Mouse (Mus musculus): ENCODE measurements around the gene Sf3a1. TPM values are rescaled to one million over a fixed set of nuclear protein-coding genes. Genes with fewer than 3 reads are reported as not detected.
A peak's percentile ranks its signal among the peaks of the same experiment; 100 is the strongest.
"Not testable (repeated sequence)": the region's sequence is repeated elsewhere in the genome, so short reads cannot be mapped to it uniquely, and the experiment has no call there.

Sf3a1 gene
- polyA plus RNA-seq, 1 experiment from 2014 or later = 70.1 TPM

DNA sequence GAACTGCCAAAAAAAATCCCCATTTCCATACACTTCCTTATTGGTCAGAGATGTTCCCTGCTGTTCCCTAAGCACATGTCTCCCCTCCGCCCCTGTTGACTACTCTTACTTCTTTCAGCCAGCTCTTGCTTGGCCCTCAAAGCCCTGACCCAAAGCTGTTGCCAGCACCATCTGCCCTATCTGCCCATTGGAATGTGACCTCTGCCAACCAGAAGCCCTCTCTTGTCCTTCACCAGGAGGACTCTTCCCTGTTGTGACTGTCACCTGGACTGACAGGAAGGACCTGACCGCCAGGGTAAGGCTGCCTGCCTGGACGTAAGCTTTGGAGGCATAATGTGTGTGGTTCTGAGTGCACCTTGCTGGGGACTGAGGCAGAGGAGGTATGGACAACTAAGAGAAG lies 38.5 kb upstream of the Sf3a1 start:
- Histone ChIP-seq H3K4me3 (no peak overlapping the region), H3K9ac (no peak overlapping the region), H3K27ac (no peak overlapping the region), H3K9me3 (0 out of 2 replicates have a peak, but pooled peaks cover 10% of the 10 kb centered on the region), H3K27me3 (replicated peaks) (peaks cover 9% of the 10 kb centered on the region), H3K4me2 (replicated peaks) (no peak overlapping the region), H3K36me3 (no peaks in the 10 kb centered on the region), H3K4me1 (peaks cover 17% of the 10 kb centered on the region)
- ATAC-seq (ENCODE audit: low FRiP score, low read depth) = no peak
- WGBS = 85% methylated on average over 3 of the region's 3 CpGs

DNA sequence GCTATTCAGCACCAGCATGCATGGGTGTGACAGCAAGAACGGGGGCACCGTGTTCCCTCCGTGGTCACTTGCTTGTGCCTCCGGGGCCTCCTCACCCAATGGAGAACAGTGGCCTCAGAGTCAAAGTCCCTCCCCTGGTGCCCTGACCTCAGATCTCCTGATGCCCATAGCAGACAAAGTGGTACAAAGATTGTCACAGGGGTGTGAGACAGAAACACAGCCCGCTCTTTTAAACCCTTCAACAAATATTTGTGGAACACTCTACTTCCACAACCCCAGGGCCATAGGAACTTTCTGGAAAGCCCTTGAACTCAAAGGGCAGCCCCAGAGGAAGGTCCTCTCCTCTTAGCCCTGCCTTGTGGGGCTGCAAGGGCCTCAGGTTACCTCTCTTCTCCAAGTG lies 37.9 kb upstream of the Sf3a1 start:
- no peak overlapping the region for H3K4me2 ChIP-seq (replicated peaks)
- peaks cover 6% of the 10 kb centered on the region for H3K27me3 ChIP-seq (replicated peaks)
- H3K9me3 ChIP-seq = 0 out of 2 replicates have a peak, but pooled peaks cover 10% of the 10 kb centered on the region
- H3K9ac ChIP-seq = no peak overlapping the region
- WGBS = 83% methylated on average over 5 of the region's 5 CpGs
- H3K27ac ChIP-seq = no peak overlapping the region
- no peaks in the 10 kb centered on the region for H3K36me3 ChIP-seq
- no peak overlapping the region for H3K4me3 ChIP-seq
- no peak for ATAC-seq (ENCODE audit: low FRiP score, low read depth)
- H3K4me1 ChIP-seq = peaks cover 17% of the 10 kb centered on the region

DNA sequence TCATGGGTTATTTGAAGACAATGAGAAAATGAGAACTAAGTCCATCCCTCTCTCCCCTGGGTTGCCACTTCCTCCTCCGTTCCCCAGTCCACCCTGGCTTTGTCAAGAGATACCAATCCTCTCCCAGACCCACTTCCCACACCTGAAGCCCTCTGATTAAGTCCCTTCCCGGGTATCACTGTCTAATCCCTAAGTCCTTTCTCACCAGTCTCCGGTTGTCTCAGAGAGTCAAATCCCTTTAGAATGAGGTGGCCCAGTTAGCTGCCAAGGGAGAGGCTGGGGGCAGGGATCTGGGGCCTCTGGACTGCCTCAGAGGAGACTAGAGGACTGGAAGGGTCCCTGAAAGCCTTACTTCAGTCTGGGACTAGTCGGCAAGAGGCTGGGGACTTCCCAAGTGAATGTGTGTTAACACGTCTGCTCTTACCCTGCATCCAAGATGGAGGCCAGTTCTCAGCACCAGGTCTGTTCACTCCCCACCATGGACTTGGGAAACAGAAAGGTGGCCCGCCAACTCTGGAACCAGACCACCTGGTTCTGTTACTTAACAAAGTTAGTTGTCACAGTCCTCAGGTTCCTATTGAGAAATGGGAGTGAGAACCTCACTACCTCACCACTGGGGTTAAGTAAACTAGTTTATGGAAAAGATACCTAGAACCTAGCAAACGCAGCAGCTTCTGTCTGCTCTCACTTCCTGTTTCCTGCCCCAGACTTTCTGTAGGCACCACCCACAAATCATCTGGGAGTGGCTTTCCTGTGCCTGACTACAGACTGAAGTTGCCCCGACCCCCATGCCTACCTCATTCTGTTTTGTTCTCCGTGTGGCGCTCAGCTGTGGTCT lies 37.2 kb upstream of the Sf3a1 start, which contains the start of gene Sec14l2:
TSS of gene Sec14l2 (minus strand) at position 674 of the 838 bp plus-strand sequence.
- no peak for ATAC-seq (ENCODE audit: low FRiP score, low read depth)
- Histone ChIP-seq H3K4me1 (peaks cover 10% of the 10 kb centered on the region), H3K9ac (no peak within 1 kb of the TSS), H3K27ac (no peak within 1 kb of the TSS), H3K9me3 (0 out of 2 replicates have a peak, but pooled peaks cover 10% of the 10 kb centered on the region), H3K36me3 (no peaks in the 10 kb centered on the region), H3K4me3 (no peak within 1 kb of the TSS), H3K4me2 (replicated peaks) (no peak within 1 kb of the TSS), H3K27me3 (replicated peaks) (no peaks in the 10 kb centered on the region; the same call in 1 of the 2 replicates)
- WGBS = 84% methylated on average over 10 of the region's 10 CpGs

DNA sequence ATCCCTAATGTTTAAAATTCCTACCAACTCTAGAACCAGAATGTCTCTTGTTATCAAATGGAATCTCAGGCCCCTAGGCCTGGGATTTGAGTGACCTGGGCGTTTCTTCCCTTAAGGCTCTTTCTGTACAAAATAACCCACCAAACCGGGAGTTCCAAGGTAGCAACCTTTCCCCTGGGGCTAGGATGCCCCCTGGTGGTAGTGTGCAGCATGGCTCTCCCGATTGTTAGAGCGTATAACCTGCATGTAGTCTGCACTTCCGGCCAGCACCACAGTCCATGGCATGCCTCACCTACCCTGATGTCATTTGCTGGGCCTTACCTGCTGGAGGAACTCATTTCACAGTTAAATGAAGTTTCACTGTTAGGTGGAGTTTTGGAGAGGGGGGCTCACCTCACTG lies 36.2 kb upstream of the Sf3a1 start:
- no peak overlapping the region for H3K4me3 ChIP-seq
- H3K27ac ChIP-seq = no peak overlapping the region
- H3K27me3 ChIP-seq (replicated peaks) = no peaks in the 10 kb centered on the region; the same call in 1 of the 2 replicates
- no peak overlapping the region for H3K9ac ChIP-seq
- 53% methylated on average over 5 of the region's 5 CpGs for WGBS
- ATAC-seq (ENCODE audit: low FRiP score, low read depth) = no peak
- H3K9me3 ChIP-seq = 0 out of 2 replicates have a peak, but pooled peaks cover 10% of the 10 kb centered on the region
- no peak overlapping the region for H3K4me2 ChIP-seq (replicated peaks)
- H3K4me1 ChIP-seq = no peaks in the 10 kb centered on the region
- H3K36me3 ChIP-seq = no peaks in the 10 kb centered on the region

DNA sequence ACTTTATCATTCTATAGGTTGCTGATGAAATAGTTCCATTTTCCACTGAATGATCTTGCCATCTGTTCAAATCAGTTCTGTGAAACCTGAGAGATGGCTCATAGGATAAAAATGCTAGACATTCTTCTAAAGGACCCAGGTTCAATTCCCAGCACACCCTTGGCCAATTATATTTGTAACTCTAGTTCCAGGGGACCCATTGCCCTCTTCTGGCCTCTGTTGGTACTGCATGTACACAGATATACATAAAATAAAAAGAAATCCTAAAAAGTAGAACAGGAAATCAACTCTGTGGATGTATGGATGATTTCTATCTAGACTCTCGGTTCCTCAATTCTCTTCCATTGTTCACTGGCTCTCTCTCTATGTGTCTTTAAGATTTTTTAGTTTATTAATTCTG lies 33.1 kb upstream of the Sf3a1 start:
- Histone ChIP-seq H3K27me3 (replicated peaks) (no peaks in the 10 kb centered on the region), H3K4me3 (no peak overlapping the region), H3K4me1 (no peaks in the 10 kb centered on the region), H3K27ac (no peak overlapping the region), H3K9me3 (0 out of 2 replicates have a peak, but pooled peaks cover 10% of the 10 kb centered on the region), H3K4me2 (replicated peaks) (no peak overlapping the region), H3K36me3 (no peaks in the 10 kb centered on the region), H3K9ac (no peak overlapping the region)
- no peak for ATAC-seq (ENCODE audit: low FRiP score, low read depth)
- WGBS = 89% methylated on average over 1 of the region's 1 CpGs

DNA sequence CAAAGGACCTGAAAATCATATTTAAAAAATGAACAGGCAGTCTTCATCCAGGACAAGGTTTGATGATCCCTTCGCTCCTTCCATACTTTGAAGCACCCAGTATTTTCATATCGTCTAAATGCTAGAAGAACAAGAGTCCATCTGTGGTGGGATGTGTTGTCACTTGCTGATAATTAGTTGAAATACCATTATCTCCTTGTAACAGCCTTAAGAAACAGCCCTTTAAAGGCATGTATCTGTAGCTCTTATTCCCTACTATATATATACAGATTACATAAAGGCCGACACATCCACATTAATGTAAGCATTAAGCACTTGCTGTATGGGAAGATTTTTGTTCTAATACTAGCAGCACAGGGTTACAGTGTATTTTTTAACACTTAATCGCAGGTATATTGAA lies 31.7 kb upstream of the Sf3a1 start:
- H3K27ac ChIP-seq; H3K4me1 ChIP-seq; H3K9ac ChIP-seq; H3K27me3 ChIP-seq (replicated peaks); ATAC-seq (ENCODE audit: low FRiP score, low read depth); H3K4me3 ChIP-seq; H3K36me3 ChIP-seq; H3K4me2 ChIP-seq (replicated peaks): not testable (repeated sequence)
- WGBS = 97% methylated on average over 4 of the region's 4 CpGs
- H3K9me3 ChIP-seq = 0 out of 2 replicates have a peak, but pooled peaks cover 10% of the 10 kb centered on the region

DNA sequence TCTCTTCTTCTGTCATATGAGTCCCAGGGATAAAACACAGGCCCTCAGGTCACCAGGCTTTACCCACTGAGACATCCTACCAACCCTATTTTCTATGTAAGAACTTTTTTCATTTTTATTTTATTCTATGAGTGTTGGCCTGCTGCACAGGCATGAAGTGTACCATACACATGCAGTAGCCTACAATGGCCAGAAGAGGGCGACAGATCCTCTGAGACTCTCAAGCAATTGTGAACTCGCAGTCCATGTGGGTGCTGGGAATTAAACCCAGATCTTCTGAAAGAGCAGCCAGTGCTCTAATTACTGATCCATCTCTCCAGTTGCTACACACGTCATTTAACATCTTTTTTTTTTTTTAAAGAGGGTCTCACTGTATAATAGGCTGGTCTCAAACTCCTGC lies 26.7 kb upstream of the Sf3a1 start:
- H3K36me3 ChIP-seq = 0 out of 2 replicates have a peak, but pooled peaks cover 13% of the 10 kb centered on the region
- no peak overlapping the region for H3K9ac ChIP-seq
- no peak overlapping the region for H3K4me3 ChIP-seq
- H3K27ac ChIP-seq = no peak overlapping the region
- H3K9me3 ChIP-seq = no peaks in the 10 kb centered on the region
- WGBS = 63% methylated on average over 3 of the region's 3 CpGs
- no peak for ATAC-seq (ENCODE audit: low FRiP score, low read depth)
- no peaks in the 10 kb centered on the region for H3K27me3 ChIP-seq (replicated peaks)
- no peak overlapping the region for H3K4me2 ChIP-seq (replicated peaks)
- peaks cover 16% of the 10 kb centered on the region for H3K4me1 ChIP-seq

DNA sequence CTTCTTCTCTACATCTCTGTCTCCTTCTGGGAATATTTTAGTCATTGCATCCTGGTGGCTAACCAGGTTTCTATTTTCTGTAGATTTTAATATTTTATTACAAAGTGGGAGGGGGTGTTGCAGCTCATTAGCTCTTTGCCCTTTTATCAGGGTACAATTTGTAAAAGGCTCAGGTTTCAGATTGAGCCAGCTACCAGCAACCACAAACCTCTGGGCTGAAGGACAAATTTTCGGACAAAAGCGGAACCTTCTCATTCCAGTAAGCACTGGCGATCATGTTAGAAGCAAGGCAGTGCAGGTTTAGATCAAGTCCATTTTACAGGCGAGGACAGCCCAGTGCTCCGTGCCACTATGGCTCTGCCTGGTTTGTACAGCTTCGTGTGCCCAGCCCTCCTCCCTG lies 25.8 kb upstream of the Sf3a1 start:
- Histone ChIP-seq H3K9ac (no peak overlapping the region), H3K27ac (no peak overlapping the region), H3K4me1 (peaks cover 16% of the 10 kb centered on the region), H3K36me3 (peaks cover 18% of the 10 kb centered on the region; the same call in 1 of the 2 replicates), H3K27me3 (replicated peaks) (no peaks in the 10 kb centered on the region), H3K4me3 (no peak overlapping the region), H3K9me3 (no peaks in the 10 kb centered on the region), H3K4me2 (replicated peaks) (no peak overlapping the region)
- ATAC-seq (ENCODE audit: low FRiP score, low read depth) = no peak
- WGBS = 59% methylated on average over 6 of the region's 6 CpGs

DNA sequence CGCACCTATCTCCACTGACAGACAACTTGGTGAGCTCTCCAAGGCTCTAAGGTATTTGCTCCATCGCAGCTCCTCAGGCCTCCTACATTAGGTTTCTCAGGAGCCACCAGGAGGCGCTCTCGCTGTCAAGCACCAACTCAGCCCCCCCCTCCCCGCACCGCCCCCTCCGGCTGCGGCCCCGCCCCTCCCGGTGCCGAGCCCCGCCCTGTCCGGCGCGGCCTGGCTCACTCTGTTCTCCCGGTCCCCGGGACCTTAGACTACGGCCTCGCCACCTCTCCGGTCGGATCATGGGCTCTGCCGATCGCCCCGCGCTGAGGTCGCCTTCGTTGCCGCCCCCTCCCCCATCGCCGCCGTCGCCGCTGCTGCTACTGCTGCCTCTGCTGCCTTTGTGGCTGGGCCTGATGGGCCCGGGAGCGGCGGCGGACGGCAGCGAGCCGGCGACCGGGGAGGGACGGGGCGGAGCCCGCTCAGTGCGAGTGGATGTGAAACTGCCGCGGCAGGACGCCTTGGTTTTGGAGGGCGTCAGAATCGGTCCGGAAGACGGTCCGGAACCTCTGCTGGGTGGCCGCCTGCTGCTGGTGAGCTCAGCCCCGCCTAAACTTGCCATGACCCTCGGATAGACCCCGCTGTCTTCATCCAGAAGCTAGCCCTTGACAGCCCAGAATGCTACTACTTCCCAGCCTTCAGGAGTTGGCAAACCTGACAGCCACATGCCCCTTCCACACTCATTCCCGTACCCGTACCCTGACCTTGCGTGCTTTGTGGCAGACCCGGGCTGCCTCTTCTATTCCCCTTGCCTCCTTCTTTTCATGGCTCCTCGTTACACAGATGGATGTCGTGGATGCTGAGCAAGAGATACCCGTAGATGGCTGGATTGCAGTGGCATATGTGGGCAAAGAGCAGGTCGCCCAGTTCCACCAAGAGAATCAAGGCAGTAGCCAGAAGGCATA lies 24.9 kb upstream of the Sf3a1 start, which contains the start of gene Rnf215:
TSS of gene Rnf215 (plus strand) at position 217 of the 950 bp plus-strand sequence.
- H3K4me1 ChIP-seq = peaks cover 16% of the 10 kb centered on the region
- WGBS = 2% methylated on average over 64 of the region's 66 CpGs

DNA sequence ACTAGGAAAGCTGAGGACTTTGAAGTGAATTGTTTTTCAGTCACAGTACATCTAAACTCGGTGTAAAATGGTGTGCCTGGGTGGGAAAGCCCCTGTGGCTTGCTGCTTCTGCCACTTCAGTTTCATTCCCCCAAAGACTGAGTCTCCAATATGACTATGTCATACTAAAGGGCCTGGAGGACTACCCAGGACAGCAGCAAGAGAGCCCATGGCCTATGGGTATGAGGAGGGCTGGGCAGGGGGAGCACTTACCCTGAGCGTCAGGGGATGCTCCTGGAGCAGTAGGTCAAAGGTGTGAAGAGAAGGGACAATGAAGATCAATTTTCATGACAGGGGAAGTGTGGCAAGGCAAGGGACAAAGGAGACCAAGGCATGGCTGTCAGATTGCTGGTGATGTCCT lies 21.2 kb upstream of the Sf3a1 start:
- Histone ChIP-seq H3K4me1 (peaks cover 16% of the 10 kb centered on the region), H3K27me3 (replicated peaks) (no peaks in the 10 kb centered on the region), H3K27ac (no peak overlapping the region), H3K4me3 (no peak overlapping the region), H3K36me3 (peaks cover 61% of the 10 kb centered on the region), H3K9me3 (no peaks in the 10 kb centered on the region), H3K9ac (0 out of 2 replicates have a peak overlapping the region, but pooled peaks have one; percentile 3), H3K4me2 (replicated peaks) (no peak overlapping the region)
- no peak for ATAC-seq (ENCODE audit: low FRiP score, low read depth)
- WGBS = 45% methylated on average over 2 of the region's 2 CpGs

More for the DNA sequence above, 24.9 kb upstream of the Sf3a1 start, which contains the start of gene Rnf215:
- ATAC-seq (ENCODE audit: low FRiP score, low read depth) = peak; percentile 89
- Histone ChIP-seq H3K27me3 (replicated peaks) (no peaks in the 10 kb centered on the region), H3K9me3 (no peaks in the 10 kb centered on the region), H3K9ac (peak within 1 kb of the TSS; percentile 94), H3K36me3 (peaks cover 26% of the 10 kb centered on the region), H3K4me2 (replicated peaks) (peak within 1 kb of the TSS; percentile 82), H3K27ac (peak within 1 kb of the TSS; percentile 32), H3K4me3 (peak within 1 kb of the TSS; percentile 74)

DNA sequence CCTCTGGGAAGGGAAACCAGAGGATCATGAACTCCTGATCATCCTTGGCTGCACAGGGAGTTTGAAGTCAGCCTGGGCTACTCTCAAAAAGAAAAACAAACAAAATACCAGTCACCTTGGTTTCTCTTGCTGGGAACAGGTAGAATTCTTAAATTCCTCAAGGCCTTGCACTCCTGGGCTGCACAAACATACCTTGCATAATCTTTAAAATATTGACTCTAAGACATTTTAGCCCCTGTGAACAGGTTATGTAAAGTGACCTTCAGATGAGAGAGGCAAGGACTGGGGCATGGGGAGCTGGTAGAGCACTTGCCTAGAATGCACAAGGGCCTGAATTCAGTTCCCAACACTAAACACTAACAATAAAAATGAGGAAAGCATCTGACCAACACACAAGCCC lies 18.6 kb upstream of the Sf3a1 start:
- no peak for ATAC-seq (ENCODE audit: low FRiP score, low read depth)

DNA sequence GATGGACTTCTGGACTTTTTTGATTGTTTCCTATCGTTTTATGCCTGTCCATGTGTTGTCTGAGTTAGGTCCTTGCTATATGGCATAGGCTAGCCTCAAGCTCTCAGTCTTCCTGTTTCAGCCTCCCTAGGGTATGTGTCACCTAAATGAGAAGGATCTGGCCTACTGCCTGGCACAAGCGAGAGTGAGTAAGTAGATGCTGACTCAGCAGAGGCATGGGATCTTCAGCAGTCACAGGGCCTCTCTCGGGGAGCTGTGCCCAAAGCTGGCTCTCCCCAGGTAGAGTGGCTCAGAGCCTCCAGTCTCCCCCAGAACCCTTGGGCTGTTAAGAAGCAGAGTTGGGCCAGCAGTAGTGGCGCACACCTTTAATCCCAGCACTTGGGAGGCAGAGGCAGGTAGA lies 17.8 kb upstream of the Sf3a1 start:
- H3K4me3 ChIP-seq = no peak overlapping the region
- H3K4me2 ChIP-seq (replicated peaks) = no peak overlapping the region
- H3K4me1 ChIP-seq = no peaks in the 10 kb centered on the region
- no peaks in the 10 kb centered on the region for H3K9me3 ChIP-seq
- H3K9ac ChIP-seq = no peak overlapping the region
- ATAC-seq (ENCODE audit: low FRiP score, low read depth) = no peak
- peaks cover 59% of the 10 kb centered on the region for H3K36me3 ChIP-seq
- H3K27ac ChIP-seq = no peak overlapping the region
- H3K27me3 ChIP-seq (replicated peaks) = no peaks in the 10 kb centered on the region
- 89% methylated on average over 4 of the region's 4 CpGs for WGBS

More for the DNA sequence above, 18.6 kb upstream of the Sf3a1 start:
- Histone ChIP-seq H3K9me3 (no peaks in the 10 kb centered on the region), H3K4me2 (replicated peaks) (no peak overlapping the region), H3K36me3 (peaks cover 68% of the 10 kb centered on the region), H3K27ac (no peak overlapping the region), H3K4me3 (no peak overlapping the region), H3K27me3 (replicated peaks) (no peaks in the 10 kb centered on the region), H3K9ac (no peak overlapping the region), H3K4me1 (peaks cover 6% of the 10 kb centered on the region)

Measured in neural tube, embryonic 12.5 days (tissue).